Mouse (Mus musculus) cerebellum, postnatal 10 days (tissue): ENCODE measurements around the gene Chmp2a.
A peak's percentile ranks its signal among the peaks of the same experiment; 100 is the strongest.

Source experiments
- DNase-seq, 2 experiments: peaks; one replicate each; pipeline ENCODE4 v3.0.0; 2021; ENCODE audit warnings: mixed read lengths in 2 of 2

Chmp2a gene

DNA sequence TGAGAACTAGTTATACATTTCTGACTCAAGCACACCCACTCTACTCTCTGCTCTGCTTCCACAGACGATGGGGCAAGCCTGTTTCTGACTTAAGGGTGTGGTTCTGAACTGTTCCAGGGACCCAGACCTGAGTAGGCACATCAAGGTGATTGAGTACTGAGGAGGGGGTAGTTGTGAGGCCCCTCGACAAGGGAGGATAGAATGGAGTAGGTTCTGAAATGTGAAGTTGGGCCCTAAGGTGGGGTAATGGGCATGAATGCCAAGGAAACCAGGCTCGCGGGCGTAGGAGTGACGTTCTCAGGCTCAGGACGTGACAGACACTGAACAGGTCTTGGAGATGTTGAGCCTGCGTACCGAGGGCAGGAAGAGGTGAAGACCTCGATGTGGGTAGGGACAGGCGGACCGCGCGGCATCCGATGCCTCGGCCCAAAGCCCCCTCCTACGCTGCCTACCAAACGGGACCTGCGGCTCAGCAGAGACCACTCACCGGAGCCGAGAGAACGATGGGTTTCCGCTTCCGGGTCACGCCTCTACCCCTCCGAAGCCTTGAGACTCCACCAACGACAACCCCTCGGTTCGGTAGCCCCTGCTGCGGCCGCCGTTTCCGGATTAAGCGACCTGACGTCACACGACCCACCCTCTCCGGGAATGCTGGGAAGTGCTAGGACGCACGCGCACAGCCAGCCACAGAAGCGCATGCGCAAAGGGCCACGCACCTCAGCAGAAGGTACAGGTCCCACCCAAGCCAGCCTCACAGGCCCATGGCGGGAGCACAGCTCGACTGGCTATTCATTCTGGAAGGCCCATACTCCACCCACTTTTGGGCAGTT is at the start of gene Chmp2a:
Chmp2a (minus strand) TSS at position 660 of the 830 bp plus-strand sequence.
- DNase-seq = peak; percentile 99

DNA sequence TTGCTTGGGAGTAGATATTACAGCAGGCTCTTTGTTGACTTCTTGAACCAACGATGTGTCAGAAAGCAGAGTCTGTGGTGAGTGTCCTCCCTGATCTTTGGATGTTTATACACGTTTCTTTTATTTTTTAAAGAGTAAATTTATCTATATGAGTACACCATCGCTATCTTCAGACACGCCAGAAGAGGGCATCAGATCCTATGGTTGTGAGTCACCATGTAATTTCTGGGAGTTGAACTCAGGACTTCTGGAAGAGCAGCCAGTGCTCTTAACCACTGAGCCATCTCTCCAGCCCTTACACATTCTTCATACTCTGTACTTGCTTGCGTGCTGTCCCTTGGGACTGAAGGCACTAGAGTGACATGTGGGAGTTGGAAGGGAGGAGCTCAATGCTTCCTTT is 37.7 kb upstream of the Chmp2a start:
- DNase-seq = no peak

DNA sequence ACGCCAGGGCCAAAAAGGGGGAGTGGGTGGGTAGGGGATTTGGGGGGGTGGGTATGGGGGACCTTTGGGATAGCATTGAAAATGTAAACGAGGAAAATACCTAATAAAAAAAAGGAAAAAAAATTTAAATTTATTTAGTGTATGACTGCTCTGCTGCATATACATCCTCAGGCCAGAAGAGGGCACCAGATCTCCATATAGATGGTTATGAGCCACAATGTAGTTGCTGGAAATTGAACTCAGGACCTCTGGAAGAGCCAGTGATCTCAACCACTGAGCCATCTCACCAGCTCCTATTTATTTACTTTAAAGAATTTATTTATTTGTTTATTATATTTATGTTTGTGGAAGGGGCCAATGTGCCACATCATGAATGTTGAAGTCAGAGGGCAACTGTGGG is 28.8 kb upstream of the Chmp2a start:
- peak in 1 of 2 experiments; percentile 5 for DNase-seq

DNA sequence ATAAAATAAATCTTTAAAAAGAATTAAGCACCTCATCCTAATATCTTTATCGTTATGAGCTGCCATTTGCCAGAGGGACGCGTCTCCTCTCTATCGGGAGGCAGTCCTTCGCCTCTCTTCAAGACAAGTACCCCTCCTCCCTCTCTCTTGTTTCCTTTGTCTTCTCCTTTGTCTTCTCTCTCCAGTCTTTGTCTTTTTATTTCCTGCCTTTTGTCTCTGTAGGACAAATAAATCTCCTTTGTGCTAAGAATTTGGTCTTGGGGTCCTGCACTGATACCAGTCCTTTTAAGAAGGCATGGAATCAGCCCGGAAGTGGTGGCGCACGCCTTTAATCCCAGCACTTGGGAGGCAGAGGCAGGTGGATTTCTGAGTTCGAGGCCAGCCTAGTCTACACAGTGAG is 24.9 kb upstream of the Chmp2a start:
- no peak for DNase-seq

DNA sequence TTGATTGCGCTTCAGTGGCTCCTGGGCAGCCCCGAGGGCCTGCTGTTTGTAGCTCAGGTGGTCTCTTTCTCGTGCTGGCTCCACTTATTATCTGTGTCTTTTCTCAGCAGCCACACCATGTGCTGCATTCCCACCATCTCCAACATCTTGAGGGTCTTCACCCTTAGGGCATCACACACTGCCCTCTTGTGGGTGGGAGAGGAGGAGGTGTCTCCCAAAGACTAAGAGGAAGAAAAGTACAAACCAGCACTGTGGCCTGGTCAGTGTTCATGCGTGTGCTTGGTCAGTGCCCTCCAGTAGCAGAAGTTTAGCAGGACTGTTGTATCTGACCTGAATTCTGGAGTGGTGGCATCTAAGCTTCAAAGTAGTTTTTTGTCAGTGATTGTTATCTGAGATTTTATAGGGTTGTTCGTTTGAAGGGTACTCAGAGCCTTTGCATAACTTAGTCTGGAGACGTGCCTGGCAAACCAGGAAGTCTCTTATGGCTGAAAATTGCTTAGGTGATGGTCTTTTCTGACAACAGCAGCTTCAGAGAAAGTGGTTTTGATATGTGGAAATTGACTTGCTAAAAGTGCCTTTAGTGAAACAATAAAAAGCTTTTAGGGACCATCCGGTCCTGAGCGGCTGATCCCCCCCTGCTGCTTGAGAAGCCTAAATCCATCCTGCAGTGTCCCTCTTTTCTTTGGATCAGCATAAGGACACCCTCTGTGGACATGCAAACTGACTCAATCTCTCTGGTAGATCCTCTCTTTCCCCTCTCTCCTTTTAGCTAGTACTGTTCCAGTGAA is 22.5 kb upstream of the Chmp2a start:
- peak in 1 of 2 experiments; percentile 20 for DNase-seq

DNA sequence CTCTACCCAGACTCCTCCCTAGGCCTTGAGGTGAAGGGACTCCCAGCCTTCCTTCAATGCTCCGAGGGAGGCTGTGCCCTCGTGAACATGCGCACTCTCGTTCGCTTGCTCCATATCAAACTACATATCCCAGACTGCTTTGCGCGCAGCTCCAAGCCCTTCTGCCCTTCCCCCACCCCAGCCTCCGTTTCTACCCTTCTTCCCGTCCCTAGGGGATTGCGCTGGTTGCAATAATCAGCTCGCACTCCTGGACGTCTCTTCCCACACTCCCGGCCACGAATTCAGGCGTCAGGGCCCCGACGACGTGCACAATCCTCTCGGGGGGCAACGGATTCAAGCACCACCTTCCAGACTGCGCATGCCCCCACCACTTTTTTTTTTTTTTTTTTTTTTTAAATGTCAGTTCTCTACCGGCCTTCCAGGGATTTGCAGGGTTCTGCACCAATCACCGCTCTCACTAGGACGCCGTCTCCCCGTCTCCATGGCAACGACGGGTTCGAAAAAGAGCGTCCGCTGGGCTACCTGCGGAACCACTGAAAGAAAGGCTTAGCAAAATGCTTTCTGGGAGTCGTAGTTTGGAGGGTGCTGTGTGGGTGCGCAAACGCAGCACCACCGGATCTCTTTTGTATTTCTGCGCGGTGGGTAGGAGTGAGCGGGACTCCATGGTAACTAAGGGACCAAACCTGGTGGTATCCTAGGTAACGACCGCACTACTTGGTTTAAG is 19.8 kb upstream of the Chmp2a start, which contains the start of gene Mzf1:
Mzf1 (minus strand) TSS at position 478 of the 724 bp plus-strand sequence.
- peak; percentile 98 to 99 for DNase-seq

DNA sequence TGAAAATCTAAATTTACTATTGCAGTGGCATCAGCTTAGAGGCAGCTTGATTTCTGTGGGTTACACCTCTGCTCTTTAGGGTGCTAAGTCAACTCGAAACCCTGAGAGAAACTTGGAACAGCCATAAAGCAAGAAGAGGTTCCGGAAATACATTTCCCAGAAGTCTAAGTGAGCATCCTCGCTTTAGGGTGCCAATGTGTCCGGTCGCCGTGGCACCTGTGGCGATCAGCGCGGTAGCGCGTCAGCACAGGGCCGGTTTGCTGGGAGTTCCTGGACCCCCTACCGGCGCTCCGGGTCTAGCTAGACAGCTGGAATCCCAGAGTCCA is 19.3 kb upstream of the Chmp2a start:
- DNase-seq = no peak

DNA sequence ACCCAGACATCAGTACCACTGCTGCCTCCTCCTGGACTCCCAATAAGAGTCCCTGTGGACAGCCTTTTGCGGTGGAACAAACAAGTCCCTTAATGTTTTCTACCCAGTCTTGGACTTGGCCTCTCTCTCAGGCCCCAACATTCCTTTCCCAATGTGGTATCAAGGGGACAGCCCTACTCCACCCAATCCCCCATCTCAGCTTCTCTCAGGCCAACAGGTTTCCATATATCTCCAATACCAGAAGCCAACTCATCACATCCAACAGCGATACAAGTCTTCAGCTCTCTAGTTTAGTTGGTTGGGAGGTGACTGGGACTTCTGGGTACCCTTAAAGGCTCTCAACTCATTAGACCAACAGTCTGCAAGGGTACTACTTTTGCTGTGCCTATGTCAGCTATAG is 18.9 kb upstream of the Chmp2a start:
- peak in 1 of 2 experiments; percentile 8 for DNase-seq

DNA sequence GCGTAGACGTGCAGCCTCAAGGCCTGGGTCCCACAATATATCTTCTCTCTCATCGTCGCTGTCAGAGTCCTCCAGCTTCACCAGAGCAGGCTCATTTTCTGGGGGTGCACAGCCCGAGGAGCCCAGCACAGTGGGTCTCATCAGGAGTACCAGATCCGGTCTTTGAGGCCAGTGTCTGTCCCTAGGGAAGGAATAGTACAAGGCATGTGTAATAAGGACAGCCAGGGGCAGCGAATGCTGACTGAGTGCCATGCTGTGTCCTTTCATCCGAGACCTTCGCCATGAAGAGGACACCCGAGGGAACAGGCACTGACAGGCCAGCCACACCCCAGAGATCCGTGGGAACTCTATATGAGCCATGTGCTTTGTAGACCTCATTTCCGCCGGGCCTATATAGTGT is 18.4 kb upstream of the Chmp2a start:
- DNase-seq = peak in 1 of 2 experiments; percentile 9

DNA sequence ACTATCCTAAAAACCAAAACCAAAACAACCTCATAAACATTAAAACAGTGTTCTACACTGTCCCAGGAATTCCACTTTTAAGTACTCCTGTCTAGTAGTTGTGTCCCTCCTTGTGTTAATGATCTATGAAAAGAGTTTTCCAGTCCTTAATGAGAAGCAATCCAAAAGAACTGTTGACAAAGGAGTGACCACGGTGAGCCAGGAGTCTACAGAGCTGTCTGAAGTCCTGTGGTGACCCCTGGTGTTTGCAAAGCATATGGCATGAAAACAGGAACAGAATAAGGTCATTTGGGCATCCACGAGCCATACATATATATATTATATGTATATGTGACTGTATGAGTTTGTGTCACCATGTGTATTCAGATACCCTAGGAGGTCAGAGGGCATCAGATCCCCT is 11.5 kb upstream of the Chmp2a start:
- peak; percentile 73 for DNase-seq

DNA sequence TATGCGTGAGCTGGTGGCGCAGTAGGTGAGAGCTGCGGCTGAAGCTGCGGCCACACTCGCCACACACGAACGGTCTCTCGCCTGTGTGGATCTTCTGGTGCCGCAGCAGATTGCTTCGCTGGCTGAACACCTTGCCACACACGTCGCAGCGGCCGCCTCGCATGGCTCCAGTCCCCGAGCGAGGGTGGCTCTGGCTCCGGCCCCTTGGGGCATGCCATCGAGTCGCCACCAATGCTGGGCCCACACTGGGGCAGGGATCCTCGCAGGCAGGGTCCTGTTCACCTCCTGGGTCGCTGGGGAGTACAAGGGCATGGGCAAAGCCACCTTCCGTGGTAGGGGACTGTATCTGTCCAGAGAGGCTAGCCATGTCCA is 9.6 kb upstream of the Chmp2a start:
- no peak for DNase-seq

DNA sequence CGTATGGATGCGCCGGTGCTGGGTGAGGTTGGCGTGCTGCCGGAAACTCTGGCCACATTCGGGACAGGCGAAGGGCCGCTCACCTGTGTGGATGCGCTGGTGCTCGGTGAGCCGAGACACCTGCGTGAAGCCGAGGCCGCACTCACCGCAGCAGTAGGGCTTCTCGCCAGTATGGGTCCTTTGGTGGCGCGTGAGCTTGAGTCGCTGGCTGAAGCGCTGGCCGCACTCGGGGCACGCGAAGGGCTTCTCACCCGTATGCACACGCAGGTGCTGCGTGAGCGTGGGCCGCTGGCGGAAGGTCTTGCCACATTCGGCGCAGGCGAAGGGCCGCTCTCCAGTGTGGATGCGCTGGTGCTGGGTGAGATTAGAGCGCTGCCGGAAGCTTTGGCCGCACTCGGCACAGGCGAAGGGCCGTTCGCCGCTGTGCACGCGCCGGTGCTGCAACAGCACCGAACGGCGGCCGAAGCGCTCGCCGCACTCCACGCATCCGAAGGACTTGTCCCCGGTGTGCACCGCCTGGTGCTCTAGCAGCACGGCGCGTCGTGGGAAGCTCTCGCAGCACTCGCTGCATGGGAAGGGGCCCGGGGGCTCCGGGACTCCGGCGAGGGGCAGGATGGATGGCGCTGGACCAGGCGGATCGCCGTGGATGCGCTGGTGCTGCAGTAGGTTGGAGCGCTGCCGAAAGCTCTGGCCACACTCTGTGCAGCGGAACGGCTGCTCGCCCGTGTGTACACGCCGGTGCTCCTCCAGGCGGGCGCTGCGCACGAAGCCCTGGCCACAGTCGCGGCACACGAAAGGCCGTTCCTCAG is 9.0 kb upstream of the Chmp2a start:
- peak; percentile 87 to 90 for DNase-seq

DNA sequence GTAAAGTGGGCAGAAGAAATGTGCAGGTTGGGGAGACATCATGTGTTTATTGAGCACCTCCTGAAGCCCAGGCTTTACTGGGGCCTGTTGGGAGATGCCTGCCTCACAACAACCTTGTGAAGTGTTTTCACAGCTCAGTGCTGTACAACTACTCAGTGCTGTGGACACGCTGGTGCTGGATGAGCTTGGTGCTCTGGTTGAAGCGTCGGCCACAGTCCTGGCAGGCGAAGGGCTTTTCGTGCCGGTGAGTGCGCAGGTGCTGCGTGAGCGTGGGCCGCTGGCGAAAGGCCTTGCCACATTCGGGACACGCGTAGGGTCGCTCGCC is 8.5 kb upstream of the Chmp2a start:
- no peak for DNase-seq

DNA sequence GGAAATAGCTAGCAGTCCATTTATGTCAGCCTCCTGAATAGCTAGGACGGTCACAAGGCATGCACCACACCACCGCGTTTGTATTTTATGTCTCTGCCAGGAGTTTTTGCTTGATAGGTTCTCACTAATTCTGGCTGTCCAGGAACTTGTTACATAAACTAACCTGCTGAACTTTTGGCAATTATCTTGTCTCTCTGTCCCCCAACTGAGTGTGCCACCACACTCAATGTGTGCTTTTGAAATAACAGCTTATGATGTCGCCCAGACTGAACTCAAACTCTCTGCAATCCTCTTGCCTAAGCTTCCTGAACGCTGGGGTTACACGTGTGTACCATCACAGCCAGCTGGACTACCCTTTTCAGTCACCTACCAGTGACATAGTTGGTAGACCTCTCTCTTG is 7.9 kb upstream of the Chmp2a start:
- DNase-seq = no peak

DNA sequence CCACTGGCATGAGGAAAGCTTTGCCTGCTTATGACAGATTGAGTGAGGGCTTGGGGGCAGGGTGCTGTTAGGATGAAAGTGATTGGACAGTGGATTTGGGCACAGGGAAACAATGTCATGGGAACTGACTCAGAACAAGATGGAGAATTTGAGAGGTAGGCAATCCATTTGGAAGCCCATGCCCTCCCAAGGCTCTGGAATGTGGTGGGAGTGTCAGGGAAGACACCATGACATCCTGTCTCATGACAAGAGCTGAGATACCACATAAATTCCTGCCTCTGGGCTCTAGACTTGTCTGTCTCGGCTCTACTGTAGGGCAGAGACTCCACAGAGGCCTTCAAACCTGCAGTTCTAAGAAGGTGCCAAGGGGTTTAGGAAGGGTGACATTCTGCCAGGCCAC is 6.6 kb upstream of the Chmp2a start:
- peak in 1 of 2 experiments; percentile 1 for DNase-seq

DNA sequence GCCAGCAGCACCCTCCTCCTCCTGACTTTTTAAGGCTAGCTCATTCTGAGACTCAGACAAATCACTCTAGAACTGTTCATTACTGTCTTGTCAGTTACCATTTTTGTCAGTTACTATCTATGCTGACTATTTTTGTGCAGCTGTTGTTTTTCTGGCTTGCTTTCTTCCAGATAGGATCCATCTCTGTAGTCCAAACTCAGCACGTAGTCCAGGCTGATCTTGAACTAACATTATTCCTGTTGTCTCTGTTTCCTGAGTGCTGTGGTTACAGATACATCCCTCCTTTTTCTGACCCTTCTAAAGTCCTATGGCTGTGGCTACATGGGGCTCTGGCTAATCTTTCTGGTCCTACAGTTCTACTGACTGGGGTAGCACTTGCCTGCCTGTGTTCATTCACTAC is 4.6 kb upstream of the Chmp2a start:
- peak in 1 of 2 experiments; percentile 2 for DNase-seq

DNA sequence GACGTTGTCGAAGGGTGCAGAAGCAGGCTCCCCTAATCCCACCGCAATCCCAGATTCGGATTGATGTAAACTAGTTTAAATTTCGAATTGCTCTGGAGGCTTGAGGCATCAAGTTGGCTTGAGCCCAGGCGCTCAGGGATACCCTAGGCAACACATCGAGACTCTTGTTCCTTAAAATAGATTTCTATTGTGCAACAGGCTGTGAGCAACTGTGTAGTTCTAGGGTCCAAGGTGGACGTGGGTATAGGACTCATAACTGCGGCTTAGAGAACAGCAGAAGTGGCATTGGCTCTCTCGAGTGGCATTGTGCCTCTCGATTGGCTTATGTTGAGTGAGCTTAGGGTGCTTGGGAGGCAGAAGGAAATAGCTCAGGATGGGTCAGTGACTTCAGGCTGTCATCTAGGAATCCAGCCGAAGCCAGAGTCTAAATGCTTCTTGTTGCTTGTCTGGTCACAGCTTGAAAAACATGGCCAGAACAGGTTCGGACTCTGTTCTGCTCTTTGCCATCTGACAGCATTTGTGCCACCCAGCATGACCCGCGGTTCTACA is 4.1 kb upstream of the Chmp2a start:
- DNase-seq = peak in 1 of 2 experiments; percentile 34

DNA sequence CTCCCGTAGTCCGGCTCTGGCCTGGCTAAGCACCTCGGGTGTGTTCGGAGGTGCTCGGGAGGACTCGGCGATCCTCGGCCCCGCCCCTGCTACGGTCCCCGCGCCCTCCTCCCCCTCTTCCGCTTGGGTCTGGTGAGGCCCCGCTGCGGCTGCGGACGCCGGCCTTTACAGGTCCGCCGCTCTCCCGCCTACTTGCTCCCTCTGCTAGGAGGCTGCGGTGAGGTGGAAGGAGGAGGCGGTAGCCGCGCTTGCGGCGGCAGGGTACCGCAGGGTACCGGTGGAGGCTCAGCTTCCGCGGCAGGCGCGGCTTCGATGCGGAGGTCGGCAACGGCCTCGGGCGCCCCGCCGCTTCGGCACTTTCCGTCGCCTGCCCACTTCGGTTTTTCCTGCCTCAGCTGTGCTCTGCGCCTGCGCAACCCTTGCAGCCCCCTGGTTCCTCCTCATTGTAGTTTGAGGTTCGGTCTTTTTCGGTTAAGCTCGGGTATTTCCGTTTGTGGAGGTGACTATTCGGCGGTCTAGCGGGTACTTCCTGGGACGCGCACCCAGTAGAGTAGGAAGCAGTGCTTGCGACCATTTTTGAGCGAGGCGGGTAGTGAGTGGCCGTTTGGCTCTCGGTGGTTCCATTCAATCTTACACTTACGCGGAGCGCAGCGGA is 3.4 kb upstream of the Chmp2a start, which contains the start of gene Ube2m:
Ube2m (minus strand) TSS at position 375 of the 655 bp plus-strand sequence.
- DNase-seq = peak; percentile 100

DNA sequence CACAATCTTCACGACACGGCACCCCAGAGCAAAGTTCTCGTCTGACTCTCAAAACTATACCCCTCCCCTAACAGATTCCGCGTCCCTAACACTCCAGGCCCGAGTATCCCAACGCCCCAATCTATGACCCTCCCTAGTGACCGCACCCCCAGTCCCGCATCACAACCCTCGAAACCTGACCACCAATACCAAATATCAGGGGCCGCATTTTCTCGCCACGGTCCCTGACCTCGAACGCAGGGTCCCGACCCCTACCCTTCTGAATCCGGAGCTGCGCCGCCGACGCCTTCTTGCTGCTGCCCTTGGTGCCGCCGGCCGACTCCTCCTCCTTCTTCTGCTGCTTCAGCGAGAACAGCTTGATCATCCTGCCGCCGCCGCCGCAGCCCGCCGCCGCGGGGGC is 2.8 kb upstream of the Chmp2a start:
- no peak for DNase-seq

DNA sequence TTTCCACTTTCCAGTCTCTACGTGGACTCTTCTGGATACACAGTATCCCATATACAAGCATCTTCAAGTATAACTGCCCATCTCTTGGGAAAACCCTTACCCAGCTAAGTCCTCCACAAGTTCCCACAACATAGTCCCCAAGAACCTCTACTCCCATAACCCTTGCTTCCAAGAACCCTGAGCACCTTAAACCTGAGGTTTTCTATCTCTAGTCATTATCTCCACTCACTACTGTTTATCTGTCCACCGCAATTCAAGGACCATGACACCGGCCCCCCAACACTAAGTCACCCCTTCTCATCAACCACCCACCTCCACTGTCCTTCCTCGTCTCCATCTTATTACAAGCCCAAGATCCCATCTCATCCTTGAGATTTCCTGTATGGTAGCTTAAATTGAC is 2.2 kb upstream of the Chmp2a start:
- DNase-seq = no peak

DNA sequence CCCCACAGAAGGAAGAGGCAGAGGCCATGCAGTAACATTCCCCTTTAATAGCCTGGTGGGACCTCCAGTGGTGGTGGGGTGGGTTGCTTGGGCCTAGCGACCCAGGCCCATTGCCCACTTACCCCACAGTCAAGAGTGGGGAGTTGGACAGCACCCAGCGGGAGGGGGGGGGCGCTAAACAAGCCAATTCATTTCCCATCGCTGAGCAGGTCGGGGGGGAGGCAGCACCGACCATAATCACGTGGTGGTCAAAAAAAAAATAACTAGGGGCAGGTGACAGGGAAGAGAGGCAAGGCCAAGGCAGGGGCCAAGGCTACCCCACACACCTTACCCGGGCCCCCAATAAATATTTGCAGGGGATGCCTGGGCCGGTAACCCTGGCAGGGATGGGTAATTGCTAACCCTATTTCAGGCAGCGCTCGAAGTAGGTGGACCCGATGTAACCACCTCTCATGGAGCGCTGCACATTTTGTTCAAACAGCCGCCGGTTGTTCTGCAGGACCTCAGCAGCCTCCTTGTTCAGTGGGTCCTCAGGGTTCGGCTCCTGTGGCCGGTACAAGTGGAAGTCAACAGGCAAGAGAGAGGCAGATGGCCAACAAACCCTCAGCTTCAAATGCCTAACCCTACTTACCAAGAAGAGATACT is 726 bp upstream of the Chmp2a start:
- peak; percentile 61 to 62 for DNase-seq
